Mouse (Mus musculus) midbrain, embryonic 16.5 days (tissue): ENCODE results near the gene March4. TPM values are rescaled to one million over a fixed set of nuclear protein-coding genes. Genes with fewer than 3 reads are reported as not detected.
A peak's percentile ranks its signal among the peaks of the same experiment; 100 is the strongest.

Experiments used
- ATAC-seq: fragments of 200-750 bp; cut with Nextera tagmentation; 2 replicates; pipeline ENCODE4 v1.8.0; 2017; ENCODE audit warnings: moderate TSS enrichment
- H3K27ac ChIP-seq: fragments of 300-500 bp; sonication (generic); 2 replicates; pipeline ENCODE4 v1.5.1; 2014; ENCODE audit warnings: mild to moderate bottlenecking, low read length, mixed read lengths
- H3K27me3 ChIP-seq: fragments of 300-500 bp; sonication (generic); 2 replicates; pipeline ENCODE4 v1.6.1; 2014; ENCODE audit warnings: low read depth, low read length, mixed read lengths; ENCODE audit not compliant: control insufficient read depth, insufficient read depth
- H3K36me3 ChIP-seq: fragments of 300-500 bp; sonication (generic); 2 replicates; pipeline ENCODE4 v1.6.1; 2014; ENCODE audit warnings: mild to moderate bottlenecking, low read length, moderate library complexity, mixed read lengths; ENCODE audit not compliant: control insufficient read depth, insufficient read depth
- H3K4me1 ChIP-seq: fragments of 300-500 bp; sonication (generic); 2 replicates; pipeline ENCODE4 v1.6.1; 2014; ENCODE audit warnings: mild to moderate bottlenecking, low read length, mixed read lengths; ENCODE audit not compliant: control insufficient read depth, insufficient read depth
- H3K4me2 ChIP-seq: fragments of 300-500 bp; sonication (generic); 2 replicates; pipeline ENCODE4 v1.6.1; 2014; ENCODE audit warnings: mild to moderate bottlenecking, low read length, mixed read lengths
- H3K4me3 ChIP-seq: fragments of 300-500 bp; sonication (generic); 2 replicates; pipeline ENCODE4 v1.5.1; 2014; ENCODE audit warnings: low read depth, mild to moderate bottlenecking, low read length, moderate library complexity, mixed read lengths
- H3K9ac ChIP-seq: fragments of 300-500 bp; sonication (generic); 2 replicates; pipeline ENCODE4 v1.6.1; 2014; ENCODE audit warnings: low read depth, low read length, mixed read lengths
- H3K9me3 ChIP-seq: fragments of 300-500 bp; sonication (generic); replicated peaks from 2 replicates; pipeline ENCODE4 v1.6.1; 2014; ENCODE audit warnings: mild to moderate bottlenecking, low read length, mixed read lengths; ENCODE audit not compliant: control insufficient read depth, poor library complexity, severe bottlenecking
- WGBS: fragments of 180-500 bp; shearing (Covaris S2); extraction: QIAGEN DNeasy Blood & Tissue Kit; methylation state at CpG from one replicate; pipeline ENCODE4 v1.1.7; 2014; 5-methylcytosine and 5-hydroxymethylcytosine counted together
- polyA plus RNA-seq: library from polyadenylated mRNA; unstranded; fragments of >200 nt; fragmentation: Nextera tagmentation; extraction: Ambion mirVana; gene quantifications from 2 replicates; pipeline ENCODE4 v1.2.1, GENCODE M21; 2015

The March4 gene
- polyA plus RNA-seq, 1 experiment from 2014 or later, result 8.0 TPM

DNA sequence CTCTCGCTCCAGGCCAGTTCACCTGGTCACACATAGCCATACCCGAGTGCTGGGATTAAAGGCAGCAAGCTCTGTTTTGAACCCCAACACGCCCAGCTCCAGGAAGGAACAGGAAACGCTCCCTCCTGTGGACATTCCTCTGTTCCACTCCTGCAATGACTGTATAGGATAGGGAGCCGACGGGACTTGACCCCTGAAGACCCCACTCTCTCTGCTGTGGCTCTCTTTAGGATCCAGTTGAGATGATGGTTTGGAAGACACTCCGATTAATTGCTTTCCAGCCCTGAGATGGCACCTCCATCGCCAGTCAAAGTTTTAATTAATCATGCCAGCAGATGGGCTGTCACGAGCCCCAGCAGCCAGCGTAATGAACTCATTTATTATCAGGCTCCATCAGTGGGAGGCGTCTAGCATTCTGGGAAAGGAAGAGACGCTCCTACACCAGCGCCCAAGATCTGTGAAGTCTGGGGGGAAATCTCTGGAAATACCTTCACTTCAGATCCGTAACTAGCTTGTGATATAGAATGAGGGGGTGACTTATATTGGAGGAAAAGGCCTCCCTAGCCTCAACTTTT is 130.1 kb downstream of the March4 start:
- Histone ChIP-seq H3K27ac (no peak overlapping the region), H3K36me3 (no peaks in the 10 kb centered on the region), H3K4me1 (no peaks in the 10 kb centered on the region), H3K9me3 (no peaks in the 10 kb centered on the region), H3K4me2 (no peak overlapping the region), H3K4me3 (no peak overlapping the region), H3K9ac (no peak overlapping the region), H3K27me3 (no peaks in the 10 kb centered on the region)
- WGBS, result 75% methylated on average over 14 of the region's 14 CpGs
- no peak for ATAC-seq

DNA sequence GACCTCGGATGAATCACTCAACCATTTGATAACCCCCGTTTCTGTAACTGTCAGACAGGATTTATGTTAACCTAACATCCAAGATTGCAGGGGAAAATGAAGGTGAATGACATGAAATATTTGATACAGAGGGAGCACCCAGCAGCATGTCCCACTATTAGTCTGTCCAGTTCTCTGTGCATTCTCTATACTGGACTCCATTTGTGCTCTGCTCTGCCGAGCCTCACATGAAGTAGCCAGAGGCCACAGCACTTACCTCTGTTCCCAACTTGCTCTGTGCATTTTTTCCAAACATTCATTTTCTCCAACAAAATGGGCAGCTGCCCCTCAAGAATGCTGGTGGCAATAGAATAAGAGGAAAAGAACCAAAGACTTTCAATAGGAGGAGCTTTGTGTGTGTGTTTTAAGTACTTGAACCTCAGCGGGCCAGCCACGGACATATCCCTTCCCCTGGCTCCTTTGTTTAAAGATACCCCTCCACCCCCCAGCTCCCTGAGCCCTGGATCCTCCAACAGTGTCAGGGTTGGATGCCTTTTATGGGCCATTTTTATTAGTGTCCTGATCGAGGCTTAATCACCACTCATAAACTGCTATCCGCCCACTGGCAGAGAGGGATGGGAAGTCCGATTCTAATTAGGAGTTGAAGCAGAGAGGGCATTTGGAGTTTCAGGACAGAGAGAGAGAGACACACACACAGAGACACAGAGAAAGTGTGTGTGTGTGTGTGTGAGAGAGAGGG is 135.2 kb downstream of the March4 start:
- no peak overlapping the region for H3K4me2 ChIP-seq
- H3K9ac ChIP-seq, result no peak overlapping the region
- no peaks in the 10 kb centered on the region for H3K9me3 ChIP-seq
- no peak for ATAC-seq
- H3K27me3 ChIP-seq, result no peaks in the 10 kb centered on the region
- no peaks in the 10 kb centered on the region for H3K4me1 ChIP-seq
- WGBS, result 61% methylated on average over 8 of the region's 8 CpGs
- no peak overlapping the region for H3K27ac ChIP-seq
- H3K4me3 ChIP-seq, result no peak overlapping the region
- no peaks in the 10 kb centered on the region for H3K36me3 ChIP-seq

DNA sequence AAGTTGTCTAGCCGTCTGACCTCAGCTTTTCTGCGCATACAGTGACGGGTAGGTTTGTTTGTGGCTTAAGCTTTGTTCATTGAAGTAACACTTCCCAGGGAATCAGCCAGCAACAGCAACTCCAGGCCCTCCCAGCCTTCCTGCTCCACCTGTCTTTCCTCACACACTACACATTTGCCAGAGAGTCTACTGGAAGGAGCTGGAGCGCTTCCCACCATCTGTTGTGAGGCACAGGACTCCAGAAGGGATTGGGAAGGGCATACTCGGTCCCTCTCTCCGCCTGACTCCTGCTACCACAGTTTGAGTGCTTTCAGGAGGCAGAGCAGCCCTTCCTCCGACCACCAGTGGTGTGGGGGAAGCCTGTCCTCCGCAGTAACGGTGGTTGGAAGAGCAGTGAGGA is 136.1 kb downstream of the March4 start:
- Histone ChIP-seq H3K9me3 (no peaks in the 10 kb centered on the region), H3K27ac (no peak overlapping the region), H3K4me1 (no peaks in the 10 kb centered on the region), H3K9ac (no peak overlapping the region), H3K4me3 (no peak overlapping the region), H3K27me3 (no peaks in the 10 kb centered on the region), H3K36me3 (no peaks in the 10 kb centered on the region), H3K4me2 (no peak overlapping the region)
- 85% methylated on average over 9 of the region's 9 CpGs for WGBS
- ATAC-seq, result no peak

DNA sequence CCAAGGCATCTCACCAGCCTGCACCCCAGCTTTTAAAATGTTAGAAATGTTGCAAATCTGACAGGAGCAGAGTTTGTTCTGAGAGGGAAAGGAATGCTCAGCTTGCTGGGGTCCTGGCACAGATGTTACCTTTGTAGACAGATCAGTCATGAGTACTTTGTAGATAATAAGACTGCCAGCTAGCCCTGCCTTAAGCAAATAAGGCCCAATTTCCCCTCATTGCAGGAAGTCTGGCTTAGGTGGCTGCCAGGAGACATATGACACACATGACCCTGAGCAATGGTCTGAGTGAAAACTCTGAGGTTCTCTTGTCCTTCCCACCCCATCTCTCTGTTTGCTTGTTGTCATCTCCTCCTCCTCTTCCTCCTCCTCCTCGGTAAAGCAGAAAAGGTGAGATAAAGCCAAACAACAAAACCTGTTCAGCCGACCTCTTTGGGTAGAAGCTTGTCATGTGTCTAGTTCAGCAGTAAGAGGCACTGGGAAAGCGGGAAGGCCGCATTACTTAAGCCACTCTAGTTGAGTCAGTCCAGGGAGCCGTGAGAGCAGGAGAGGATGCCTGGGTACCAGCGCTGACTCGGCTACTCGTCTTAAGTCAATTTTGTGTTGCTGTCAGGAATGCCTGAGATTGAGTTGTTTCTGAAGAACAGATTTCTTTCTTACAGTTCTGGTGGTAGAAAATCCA is 136.9 kb downstream of the March4 start:
- Histone ChIP-seq H3K27me3 (no peaks in the 10 kb centered on the region), H3K9me3 (no peaks in the 10 kb centered on the region), H3K4me1 (no peaks in the 10 kb centered on the region), H3K27ac (no peak overlapping the region), H3K36me3 (no peaks in the 10 kb centered on the region), H3K4me3 (no peak overlapping the region), H3K9ac (no peak overlapping the region), H3K4me2 (no peak overlapping the region)
- ATAC-seq, result no peak
- WGBS, result 92% methylated on average over 8 of the region's 8 CpGs

DNA sequence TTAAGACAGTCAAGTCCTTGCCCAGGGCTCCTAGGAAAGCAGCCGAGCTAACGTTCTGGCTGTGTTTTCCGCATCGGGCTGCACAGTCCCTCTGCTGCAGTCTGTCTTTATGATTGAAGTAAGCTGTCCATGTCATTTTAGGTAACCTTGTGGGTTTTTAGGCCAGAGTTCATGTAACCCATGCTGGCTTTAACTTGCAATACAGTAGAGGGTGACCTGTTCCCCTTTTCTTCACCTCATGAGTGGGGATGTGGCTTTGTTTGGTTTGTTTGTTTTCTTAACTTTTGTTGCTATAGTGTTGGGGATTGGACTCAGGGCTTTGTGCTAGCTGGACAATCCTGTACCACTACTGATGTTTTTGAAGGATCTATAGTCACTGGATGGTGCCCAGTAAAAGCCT is 146.3 kb downstream of the March4 start:
- no peaks in the 10 kb centered on the region for H3K36me3 ChIP-seq
- 60% methylated on average over 4 of the region's 4 CpGs for WGBS
- no peak overlapping the region for H3K4me2 ChIP-seq
- H3K27ac ChIP-seq, result 0 out of 2 replicates have a peak overlapping the region, but pooled peaks have one; percentile 17
- no peak overlapping the region for H3K4me3 ChIP-seq
- no peaks in the 10 kb centered on the region for H3K9me3 ChIP-seq
- no peak for ATAC-seq
- H3K4me1 ChIP-seq, result 0 out of 2 replicates have a peak, but pooled peaks cover 2% of the 10 kb centered on the region
- H3K27me3 ChIP-seq, result no peaks in the 10 kb centered on the region
- H3K9ac ChIP-seq, result no peak overlapping the region

DNA sequence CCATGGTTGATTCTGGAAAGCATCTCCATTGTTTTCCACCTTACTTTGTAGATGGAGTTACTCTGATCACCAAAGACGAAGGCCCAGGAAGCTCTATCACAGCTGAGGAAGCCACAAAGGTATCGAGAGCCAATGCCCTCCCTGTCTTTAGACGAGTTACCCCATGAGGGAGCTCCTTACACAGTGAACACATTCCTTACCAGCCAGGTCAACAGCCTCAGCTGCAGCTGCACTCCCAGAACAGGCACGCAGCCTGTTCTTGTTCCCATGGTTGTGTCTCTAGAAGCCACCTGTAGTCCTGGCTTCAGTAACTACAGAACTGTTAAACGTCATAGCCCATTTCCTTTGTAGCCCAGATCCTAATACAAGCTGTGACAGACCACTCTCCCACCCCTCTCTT is 153.1 kb downstream of the March4 start:
- Histone ChIP-seq H3K36me3 (no peaks in the 10 kb centered on the region), H3K4me3 (no peak overlapping the region), H3K9me3 (no peaks in the 10 kb centered on the region), H3K27ac (no peak overlapping the region), H3K9ac (no peak overlapping the region), H3K27me3 (no peaks in the 10 kb centered on the region), H3K4me1 (no peaks in the 10 kb centered on the region), H3K4me2 (no peak overlapping the region)
- WGBS, result 79% methylated on average over 5 of the region's 5 CpGs
- ATAC-seq, result no peak

DNA sequence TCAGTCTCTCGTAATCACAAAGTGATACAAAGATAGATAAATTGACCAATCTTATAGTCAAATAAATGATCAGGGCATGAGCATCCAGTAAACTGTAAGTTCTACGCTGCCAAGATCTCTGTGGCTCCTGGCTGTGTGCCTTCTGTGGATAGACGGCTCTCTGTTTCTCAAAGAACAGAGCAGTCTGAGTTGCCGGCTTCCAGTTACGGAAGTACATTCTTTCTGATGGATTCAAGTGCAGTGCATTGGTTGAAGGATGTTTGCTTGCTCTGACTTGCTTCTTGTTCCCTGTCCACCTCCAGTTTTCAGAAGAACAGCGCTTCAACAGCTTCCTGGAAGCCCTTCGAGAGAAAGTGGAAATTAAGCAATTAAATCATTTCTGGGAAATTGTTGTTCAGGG is 153.7 kb downstream of the March4 start:
- Histone ChIP-seq H3K4me1 (no peaks in the 10 kb centered on the region), H3K9ac (no peak overlapping the region), H3K27ac (no peak overlapping the region), H3K4me2 (no peak overlapping the region), H3K27me3 (no peaks in the 10 kb centered on the region), H3K36me3 (no peaks in the 10 kb centered on the region), H3K4me3 (no peak overlapping the region), H3K9me3 (no peaks in the 10 kb centered on the region)
- WGBS, result 89% methylated on average over 7 of the region's 7 CpGs
- no peak for ATAC-seq

DNA sequence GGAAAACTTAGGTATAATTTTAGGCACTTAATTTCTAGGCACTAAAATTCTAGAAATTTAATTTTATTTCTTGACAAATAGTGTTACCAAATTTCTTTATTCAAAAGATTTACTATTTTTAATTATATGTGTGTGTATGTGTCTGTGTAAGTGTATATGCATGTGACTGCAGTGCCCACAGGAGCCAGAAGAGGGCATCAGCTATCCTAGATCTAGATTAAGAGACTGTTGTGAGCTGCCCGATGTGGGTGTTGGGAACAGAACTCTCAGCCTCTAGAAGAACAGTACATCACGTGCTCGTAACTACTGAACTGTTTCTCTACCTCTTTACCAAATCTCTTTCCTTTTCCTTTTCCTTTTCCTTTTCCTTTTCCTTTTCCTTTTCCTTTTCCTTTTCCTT is 156.2 kb downstream of the March4 start:
- H3K4me3 ChIP-seq, result no peak overlapping the region
- H3K9me3 ChIP-seq, result no peaks in the 10 kb centered on the region
- no peak overlapping the region for H3K9ac ChIP-seq
- no peak for ATAC-seq
- no peaks in the 10 kb centered on the region for H3K27me3 ChIP-seq
- H3K4me1 ChIP-seq, result no peaks in the 10 kb centered on the region
- H3K36me3 ChIP-seq, result no peaks in the 10 kb centered on the region
- no peak overlapping the region for H3K27ac ChIP-seq
- 98% methylated on average over 3 of the region's 3 CpGs for WGBS
- H3K4me2 ChIP-seq, result no peak overlapping the region

DNA sequence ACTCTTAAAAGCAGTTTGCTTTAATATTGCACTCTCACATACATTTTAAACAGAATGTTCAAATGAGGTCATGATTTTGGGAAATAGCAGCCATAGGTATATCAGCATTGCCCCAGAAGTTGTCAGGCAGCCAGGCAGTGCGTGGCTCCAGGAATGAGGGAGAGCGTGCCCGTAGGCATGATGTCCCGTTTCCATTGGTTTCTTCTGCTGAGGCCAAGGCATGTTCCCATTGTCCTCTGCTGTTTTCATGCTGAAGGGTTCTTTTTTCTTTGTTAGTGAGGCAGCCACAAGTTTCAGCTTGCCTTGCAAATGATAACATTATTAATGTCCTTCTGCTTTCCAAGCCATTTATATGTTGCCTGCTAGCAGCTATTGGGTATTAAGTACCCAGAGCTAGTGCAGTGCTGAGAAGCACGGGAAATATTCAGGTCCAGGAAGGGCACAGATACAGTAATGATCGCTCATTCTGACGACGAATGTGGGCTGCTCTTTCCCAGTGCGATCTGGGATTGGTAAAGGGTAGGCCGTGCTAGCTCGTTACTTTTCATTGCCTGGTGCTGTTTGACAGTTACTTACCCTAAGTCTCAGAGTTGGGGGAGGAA is 156.9 kb downstream of the March4 start:
- 85% methylated on average over 11 of the region's 11 CpGs for WGBS
- Histone ChIP-seq H3K9me3 (no peaks in the 10 kb centered on the region), H3K27ac (peak overlapping the region; percentile 50)

More for the DNA sequence above, 156.9 kb downstream of the March4 start:
- Histone ChIP-seq H3K4me3 (no peak overlapping the region), H3K36me3 (no peaks in the 10 kb centered on the region), H3K4me2 (no peak overlapping the region), H3K4me1 (no peaks in the 10 kb centered on the region), H3K9ac (no peak overlapping the region), H3K27me3 (no peaks in the 10 kb centered on the region)
- no peak for ATAC-seq
